8 mouse cellular contexts compared by ENCODE assay signal in genomic region chr8:120276051-120276890, GRCm38 (mm10). TPM values are rescaled to one million over a fixed set of nuclear protein-coding genes. Genes with fewer than 3 reads are reported as not detected.
DNase-seq lines count a peak whose midpoint lies in the region; ATAC-seq and TF ChIP-seq lines count a peak whose summit lies in the region.

No protein-coding gene starts in this region.

- 1% methylated on average over 47 of the region's 49 CpGs for WGBS in embryonic facial prominence, embryonic 11.5 days
- 3% methylated on average over 49 of the region's 49 CpGs for WGBS in kidney, adult 2 months
- WGBS in lung, embryonic 15.5 days: under 1% methylated on average over 49 of the region's 49 CpGs

- H3K9ac ChIP-seq in embryonic facial prominence, embryonic 11.5 days (replicated peaks; ENCODE audit: low read length): peak overlapping the region; percentile 53
- H3K9ac ChIP-seq in lung, embryonic 15.5 days: peak overlapping the region; percentile 21

- H3K4me3 ChIP-seq in embryonic facial prominence, embryonic 11.5 days (ENCODE audit: low read depth, low read length): peak overlapping the region; percentile 23
- H3K4me3 ChIP-seq in kidney, adult 2 months (ENCODE audit: insufficient read depth, low read depth, low read length): peak overlapping the region; percentile 7; the same call in 1 of the 2 replicates
- H3K4me3 ChIP-seq in lung, embryonic 15.5 days: peak overlapping the region; percentile 38

- no peaks in the 10 kb centered on the region for H3K9me3 ChIP-seq in embryonic facial prominence, embryonic 11.5 days (replicated peaks; ENCODE audit: control insufficient read depth, low read length)
- no peaks in the 10 kb centered on the region for H3K9me3 ChIP-seq in lung, embryonic 15.5 days

- peaks cover 33% of the 10 kb centered on the region for H3K4me1 ChIP-seq in embryonic facial prominence, embryonic 11.5 days (ENCODE audit: control insufficient read depth, insufficient read depth, low read length)
- H3K4me1 ChIP-seq in kidney, adult 2 months (ENCODE audit: control insufficient read depth, insufficient read depth, low read length): no peaks in the 10 kb centered on the region
- peaks cover 64% of the 10 kb centered on the region for H3K4me1 ChIP-seq in lung, embryonic 15.5 days

- H3K27ac ChIP-seq in embryonic facial prominence, embryonic 11.5 days (replicated peaks; ENCODE audit: low read depth, low read length): peak overlapping the region; percentile 92
- H3K27ac ChIP-seq in kidney, adult 2 months (ENCODE audit: insufficient read depth, low read depth, low read length): peak overlapping the region; percentile 43; the same call in 1 of the 2 replicates
- peak overlapping the region; percentile 97 for H3K27ac ChIP-seq in lung, embryonic 15.5 days

- H3K4me2 ChIP-seq in embryonic facial prominence, embryonic 11.5 days (ENCODE audit: low read depth, low read length): peak overlapping the region; percentile 52
- peak overlapping the region; percentile 65 for H3K4me2 ChIP-seq in lung, embryonic 15.5 days

- H3K27me3 ChIP-seq in embryonic facial prominence, embryonic 11.5 days (ENCODE audit: control insufficient read depth, insufficient read depth, low read length): no peaks in the 10 kb centered on the region
- no peaks in the 10 kb centered on the region for H3K27me3 ChIP-seq in kidney, adult 2 months (replicated peaks; ENCODE audit: control insufficient read depth, insufficient read depth, low read length)
- H3K27me3 ChIP-seq in lung, embryonic 15.5 days: no peaks in the 10 kb centered on the region

- no peak for TF ChIP-seq POLR2A in kidney, adult 2 months (IDR thresholded peaks at IDR 0.05; ENCODE audit: low read depth, low read length)

- peak; percentile 83 for ATAC-seq in embryonic facial prominence, embryonic 11.5 days (replicated peaks; ENCODE audit: insufficient number of reproducible peaks, low FRiP score, low TSS enrichment, low read depth)
- ATAC-seq in lung, embryonic 15.5 days (ENCODE audit: borderline replicate concordance, extremely low read depth, low FRiP score, low TSS enrichment): peak; percentile 88
- ATAC-seq in neutrophil, adult 5-6 weeks (ENCODE audit: extremely low read depth, insufficient number of reproducible peaks, low FRiP score, poor library complexity, severe bottlenecking): peak; percentile 44; the same call in 1 of the 2 replicates

- no peak for TF ChIP-seq CTCF in kidney, adult 2 months (conservative IDR thresholded peaks at IDR 0.05; ENCODE audit: insufficient read depth, insufficient read length, low read depth, low read length)

- H3K36me3 ChIP-seq in embryonic facial prominence, embryonic 11.5 days (replicated peaks; ENCODE audit: control insufficient read depth, insufficient read depth, low read depth, low read length): no peaks in the 10 kb centered on the region
- H3K36me3 ChIP-seq in kidney, adult 2 months (ENCODE audit: control insufficient read depth, insufficient read depth, low read length): no peaks in the 10 kb centered on the region
- no peaks in the 10 kb centered on the region for H3K36me3 ChIP-seq in lung, embryonic 15.5 days

- DNase-seq in right cerebral cortex, adult 18-20 months: peak; percentile 64
- DNase-seq in right cerebral cortex, adult 2 months (ENCODE audit: low spot score in 2 of 2): no peak
- peak; percentile 98 for DNase-seq in embryonic facial prominence, embryonic 11.5 days (ENCODE audit: low spot score)
- peak; percentile 87 for DNase-seq in heart, adult 8-10 months (ENCODE audit: low spot score)
- peak; percentile 95 for DNase-seq in kidney, adult 2 months
- peak; percentile 86 to 91 for DNase-seq in urinary bladder, adult 18-20 months (ENCODE audit: low spot score in 2 of 2)

RNA-seq across cellular contexts. Expression of gene Gse1, which starts 48.0 kb away (rescaled TPM):
- 7.5 and 8.1 TPM in 2 replicates for polyA plus RNA-seq in embryonic facial prominence, embryonic 11.5 days (2014; fragmentation: Nextera tagmentation; extraction: Ambion mirVana)
- 10 to 100 TPM; 18.9 to 29.1 (median 23.3) TPM for total RNA-seq in heart, adult 8-10 months (2022)
- 14.8 and 15.6 TPM in 2 replicates for polyA plus RNA-seq in kidney, adult 2 months (2012; rRNA removed)
- 9.6 and 12.6 TPM in 2 replicates for polyA plus RNA-seq in lung, embryonic 15.5 days (2015; fragmentation: Nextera tagmentation; extraction: Ambion mirVana)
- 22.8 and 28.5 TPM in 2 replicates for total RNA-seq in neutrophil, adult 5-6 weeks (2017)

Comparison
In these comparisons a context has a peak if more than half of its experiments do, and no peak if none do; other contexts are left out.
1. DNase-seq: peak in right cerebral cortex, adult 18-20 months (single experiment), embryonic facial prominence, embryonic 11.5 days (single experiment), heart, adult 8-10 months (single experiment), kidney, adult 2 months (single experiment) and urinary bladder, adult 18-20 months (2 of 2); none in right cerebral cortex, adult 2 months (0 of 2).
2. H3K27ac ChIP-seq: peak in every context shown above with its lines; median percentile 97 in lung, embryonic 15.5 days; 92 in embryonic facial prominence, embryonic 11.5 days; 43 in kidney, adult 2 months.
3. Peak in every context shown above with its lines, with median percentiles within 50 percentile points of each other: ATAC-seq and H3K4me3 ChIP-seq.